Mouse (Mus musculus) frontal cortex, adult 2 months (tissue): ENCODE data around the gene Ankrd55. TPM values are rescaled to one million over a fixed set of nuclear protein-coding genes. Genes with fewer than 3 reads are reported as not detected.

Source experiments
- DNase-seq, 2 experiments: peaks; one replicate each; pipeline ENCODE4 v3.0.0; 2022; ENCODE audit warnings: low spot score in 1 of 2; ENCODE audit errors: extremely low spot score in 1 of 2
- polyA plus RNA-seq: library from polyadenylated mRNA; depleted of rRNA; stranded (reverse); fragments of >200 nt; gene quantifications from 2 replicates; pipeline ENCODE4 v1.2.3, GENCODE M21; 2012; rRNA removed

Gene Ankrd55
- polyA plus RNA-seq, result 3.8 and 4.5 TPM in 2 replicates

DNA sequence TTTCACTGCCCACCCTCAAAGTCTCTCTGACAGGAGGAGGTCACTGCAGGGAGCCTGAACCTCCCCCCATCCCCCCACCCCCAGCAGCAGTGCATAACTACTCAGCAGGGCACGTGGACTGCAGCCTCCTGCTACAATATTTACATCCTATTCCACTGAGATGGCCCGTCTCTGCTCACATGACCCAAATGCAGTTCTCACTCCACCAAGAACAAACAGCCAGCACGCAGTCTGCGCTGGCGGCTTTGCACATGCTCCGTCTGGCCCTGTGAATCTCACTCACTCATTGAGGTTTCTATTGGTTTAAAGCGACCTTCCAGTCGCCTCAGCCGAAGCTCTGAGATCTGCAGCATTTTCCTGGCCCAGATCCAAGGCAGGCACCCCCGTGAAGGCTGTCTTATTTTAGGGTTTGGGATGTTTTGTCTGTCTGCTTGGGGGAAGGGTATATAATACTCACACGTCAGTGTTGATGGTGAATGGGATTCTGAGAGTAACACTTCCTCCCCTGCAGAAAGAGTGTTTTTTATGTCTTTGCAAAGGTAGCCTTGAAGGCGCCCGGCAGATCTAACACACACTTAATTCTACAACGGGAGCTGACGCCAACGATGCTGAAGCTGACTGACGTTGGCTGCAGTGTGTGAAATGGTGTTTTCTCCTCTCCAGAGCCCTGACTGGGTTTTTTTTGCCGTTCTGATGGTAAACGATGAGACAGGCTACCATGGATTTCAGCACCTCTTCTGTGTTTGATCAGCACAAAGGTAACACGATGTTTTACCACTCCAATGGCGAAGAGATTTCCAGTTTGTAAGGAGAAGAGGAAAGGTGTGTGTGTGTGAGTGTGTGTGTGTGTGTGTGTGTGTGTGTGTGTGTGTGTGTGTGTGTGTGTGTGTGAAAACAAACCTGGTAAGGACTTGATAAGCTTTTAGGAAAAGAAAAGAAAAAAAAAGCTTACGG is at the start of gene Ankrd55:
Gene Ankrd55, plus strand, starts transcription at position 227 of the 954 bp plus-strand sequence.
- DNase-seq, result peak; percentile 41 to 59

GRCm38 (mm10) chr13:112239239-112239638 is 49.0 kb upstream of the Ankrd55 start:
- no peak for DNase-seq

GRCm38 (mm10) chr13:112241431-112241830 is 46.8 kb upstream of the Ankrd55 start:
- no peak for DNase-seq

- no peak for DNase-seq
These were observed 43.1 kb upstream of the Ankrd55 start for GRCm38 (mm10) chr13:112245131-112245530.

- DNase-seq, result no peak
These were observed 36.8 kb upstream of the Ankrd55 start for GRCm38 (mm10) chr13:112251433-112251832.

GRCm38 (mm10) chr13:112252012-112252411 is 36.2 kb upstream of the Ankrd55 start:
- DNase-seq, result no peak

- DNase-seq, result no peak
These were observed 35.1 kb upstream of the Ankrd55 start for GRCm38 (mm10) chr13:112252991-112253620.

DNA sequence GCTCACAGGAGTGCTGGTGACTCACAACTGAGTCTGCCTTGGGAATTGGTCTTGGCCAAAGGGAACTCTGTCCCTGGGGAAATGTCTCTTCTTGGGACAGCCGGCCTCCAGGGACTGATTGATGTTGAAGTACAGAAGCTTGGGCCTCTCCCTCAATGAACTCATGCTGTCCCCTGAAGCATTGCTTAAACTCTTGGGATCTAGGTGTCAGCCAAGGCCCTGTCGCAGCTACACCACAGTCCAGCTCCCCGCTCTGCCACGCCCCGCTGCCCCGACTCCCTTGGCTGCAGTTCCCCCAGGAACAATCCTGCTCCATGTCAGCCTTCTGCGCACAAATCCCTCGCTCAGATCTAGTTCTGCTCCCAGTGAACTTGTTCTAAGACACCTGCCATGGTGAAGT is 34.1 kb upstream of the Ankrd55 start:
- no peak for DNase-seq

DNA sequence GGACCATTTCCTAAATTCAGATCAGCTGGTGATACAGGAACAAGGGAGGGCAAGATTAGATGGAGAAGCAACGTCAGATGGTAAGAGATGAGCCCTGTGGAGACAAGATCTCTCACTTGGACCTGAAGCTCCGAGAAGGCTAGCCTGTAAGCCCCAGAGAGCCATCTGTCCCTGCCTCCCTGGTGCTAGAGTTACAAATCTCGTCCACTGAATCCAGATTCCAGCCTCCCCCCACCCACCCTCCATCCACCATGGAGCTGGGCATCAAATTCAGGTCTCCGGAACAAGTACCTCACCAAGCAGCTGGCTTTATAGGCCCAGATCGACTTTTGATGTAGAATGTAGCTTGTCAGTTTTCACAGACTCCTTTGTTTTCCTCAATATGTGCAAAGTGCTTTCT is 32.4 kb upstream of the Ankrd55 start:
- no peak for DNase-seq

DNA sequence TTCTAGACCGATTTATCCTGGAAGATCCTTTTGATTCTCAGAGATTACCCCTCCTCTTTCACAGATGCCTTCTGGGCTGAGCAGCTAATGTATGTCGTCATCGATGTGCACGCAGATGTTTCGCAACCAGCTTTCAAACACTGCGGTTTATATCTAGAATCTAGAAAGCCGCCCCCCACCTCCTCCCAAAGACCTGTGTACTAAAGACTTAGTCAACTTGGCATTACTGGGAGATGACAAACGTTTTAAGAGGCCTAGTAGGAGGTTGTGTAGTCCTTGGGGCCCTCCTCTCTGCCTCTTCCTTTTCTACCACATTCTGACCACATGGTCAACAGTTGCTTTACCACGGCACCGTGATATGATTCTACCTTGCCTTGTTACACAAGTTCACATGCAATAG is 29.8 kb upstream of the Ankrd55 start:
- DNase-seq, result no peak

DNA sequence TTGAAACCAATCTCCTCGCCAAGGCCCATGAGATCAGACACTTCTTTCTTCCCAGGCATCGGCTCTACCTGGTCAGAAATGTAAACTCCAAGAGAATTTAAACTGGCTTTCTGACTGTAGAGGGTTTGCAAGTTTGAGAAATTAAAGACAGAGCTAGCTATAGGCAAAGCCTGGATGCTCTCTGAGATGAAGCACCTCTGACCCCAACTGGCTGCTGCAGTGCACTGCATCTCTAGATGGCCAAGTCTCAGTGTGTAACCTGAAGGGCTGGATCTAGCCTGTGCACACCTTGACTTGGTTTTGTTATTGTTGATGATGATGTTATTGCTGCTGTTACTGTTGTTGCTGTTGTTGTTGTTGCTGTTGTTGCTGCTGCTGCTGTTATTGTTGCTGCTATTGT is 28.9 kb upstream of the Ankrd55 start:
- DNase-seq, result peak; percentile 18 to 76

DNA sequence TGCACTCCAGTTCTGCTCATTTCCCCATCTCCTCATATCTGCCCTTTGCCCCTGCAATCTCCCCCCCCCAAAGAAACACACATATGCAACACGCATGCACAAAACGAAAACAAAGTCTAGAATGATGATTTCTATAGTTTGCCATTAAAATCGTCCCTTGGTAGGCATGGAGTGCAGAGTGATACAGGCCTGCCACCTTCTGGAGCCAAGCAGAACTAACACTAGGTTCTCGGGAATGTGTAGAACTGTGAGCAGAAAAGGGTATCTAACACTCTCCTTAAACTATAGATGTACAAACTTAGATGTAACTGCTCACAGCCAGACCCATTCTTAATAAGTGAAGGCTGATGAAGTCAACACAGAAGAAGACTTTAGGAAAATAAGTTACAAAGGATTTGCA is 23.6 kb upstream of the Ankrd55 start:
- peak in 1 of 2 experiments; percentile 62 for DNase-seq

DNA sequence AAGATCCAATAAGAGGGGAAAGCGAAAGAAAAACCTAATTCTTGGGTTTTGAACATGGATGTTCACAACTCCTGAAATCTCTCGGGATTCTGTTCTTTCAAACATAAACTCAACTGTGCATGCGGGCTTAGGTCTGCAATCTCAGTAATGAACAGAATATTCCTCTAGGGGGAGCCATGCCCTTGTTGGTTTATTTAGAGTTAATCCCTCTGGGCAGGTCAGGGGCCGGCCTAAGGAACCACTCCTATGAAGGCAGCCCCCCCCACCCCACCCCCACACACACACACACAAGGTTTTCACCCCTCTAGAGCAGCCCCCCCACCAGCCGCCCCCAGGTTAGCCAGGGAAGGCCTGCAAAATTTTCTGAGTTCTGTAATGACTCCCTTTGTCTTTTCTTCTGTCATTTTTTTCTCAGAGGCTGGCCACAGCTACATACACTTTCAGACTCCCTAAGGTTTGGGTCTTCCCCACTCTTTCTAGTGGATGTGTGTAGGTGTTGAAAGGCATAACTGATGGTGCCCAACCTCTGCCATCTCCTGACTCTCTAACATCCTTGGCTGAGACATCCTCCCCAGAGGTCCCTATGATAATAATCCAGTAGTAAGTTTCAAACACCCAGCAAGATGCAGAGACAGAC is 16.2 kb upstream of the Ankrd55 start:
- DNase-seq, result peak in 1 of 2 experiments; percentile 66

- DNase-seq, result no peak
These were observed 13.6 kb upstream of the Ankrd55 start for GRCm38 (mm10) chr13:112274636-112275035.

- no peak for DNase-seq
These were observed 12.3 kb upstream of the Ankrd55 start for GRCm38 (mm10) chr13:112275951-112276350.

- no peak for DNase-seq
These were observed 10.7 kb upstream of the Ankrd55 start for GRCm38 (mm10) chr13:112277544-112277943.

DNA sequence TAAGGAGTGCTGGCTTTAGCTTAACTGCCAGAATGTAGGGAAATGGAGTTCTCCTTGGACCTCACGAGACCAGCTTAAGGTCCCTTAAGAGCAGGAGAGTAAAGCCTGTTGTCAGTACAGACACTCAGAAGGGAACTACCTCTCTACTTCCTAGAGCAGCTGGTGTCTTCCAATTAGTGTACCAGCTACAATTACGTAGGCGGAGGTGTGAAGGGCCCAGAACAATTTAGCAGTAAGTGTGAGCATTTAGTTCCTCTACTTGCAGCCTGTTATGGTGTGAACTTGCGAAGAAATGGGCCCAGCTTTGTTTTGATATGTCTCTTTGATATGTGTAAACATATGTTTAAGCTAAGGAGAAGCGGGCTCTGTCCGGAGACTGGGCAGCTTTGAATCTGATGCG is 10.0 kb upstream of the Ankrd55 start:
- peak in 1 of 2 experiments; percentile 26 for DNase-seq

DNA sequence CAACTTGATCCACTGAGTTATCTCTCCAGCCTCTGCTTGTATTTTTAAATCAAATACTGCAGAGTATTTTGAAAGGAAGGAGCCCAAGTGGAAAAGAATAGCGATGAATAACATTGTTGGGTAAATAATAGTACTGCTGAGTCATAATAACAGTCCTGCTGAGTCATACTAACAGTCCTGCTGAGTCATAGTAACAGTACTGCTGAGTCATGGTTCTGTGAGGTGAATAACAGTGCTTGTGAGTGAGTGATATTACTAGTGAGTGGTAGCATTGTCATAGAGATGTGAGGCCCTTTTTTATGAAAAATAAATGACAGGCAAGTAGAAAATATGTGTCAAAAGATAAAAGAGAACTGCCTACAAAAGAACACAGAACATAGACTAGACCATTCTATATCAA is 1.1 kb upstream of the Ankrd55 start:
- DNase-seq, result no peak

DNA sequence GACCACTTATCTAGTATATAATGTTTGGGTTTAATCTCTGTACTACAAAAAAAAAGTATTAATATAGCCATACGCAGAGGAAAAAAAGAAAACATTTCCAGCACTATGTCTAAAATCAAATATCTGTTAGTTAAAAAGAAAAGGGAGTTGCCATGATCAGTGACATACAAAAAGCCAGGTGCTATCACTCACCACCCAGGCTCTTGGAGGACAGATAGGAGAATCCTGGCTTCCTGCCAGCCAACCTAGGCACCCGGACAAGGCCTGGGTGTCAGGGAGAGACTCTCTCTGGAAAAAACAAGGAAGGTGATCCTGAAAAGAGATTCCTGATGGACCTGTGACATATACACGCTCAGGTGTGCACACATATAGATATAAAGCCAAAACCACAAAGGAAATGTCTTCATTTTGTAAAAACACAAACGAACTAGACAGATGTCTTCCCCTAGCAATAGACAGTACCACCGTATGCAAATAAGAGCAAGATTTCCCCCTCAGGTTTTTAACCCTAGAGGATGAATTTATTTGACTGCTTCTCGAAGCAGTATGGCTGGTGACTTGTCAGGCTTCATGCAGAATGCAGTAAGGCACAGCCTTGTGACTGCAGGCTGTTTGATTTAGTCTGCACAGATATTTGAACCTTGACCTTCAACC is 553 bp upstream of the Ankrd55 start:
- no peak for DNase-seq

DNA sequence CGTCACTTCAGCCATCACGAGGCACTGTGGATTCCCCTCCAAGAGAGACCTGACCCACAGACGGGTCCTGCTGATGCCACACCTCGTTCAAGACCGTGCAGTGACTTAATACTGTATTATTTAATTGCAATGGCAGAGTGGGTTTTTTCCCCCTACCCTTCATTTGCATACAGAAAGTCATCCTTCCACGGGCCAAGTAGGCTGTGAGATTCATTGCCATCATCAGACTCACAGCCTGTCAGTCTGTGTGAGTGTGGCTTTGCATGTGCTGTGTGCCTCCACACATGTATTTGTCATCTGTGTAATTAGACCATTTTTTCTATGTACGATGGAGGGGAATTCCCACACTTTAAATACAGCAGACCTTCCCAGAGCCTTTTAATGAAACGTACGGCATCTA is 1.1 kb downstream of the Ankrd55 start:
- no peak for DNase-seq

DNA sequence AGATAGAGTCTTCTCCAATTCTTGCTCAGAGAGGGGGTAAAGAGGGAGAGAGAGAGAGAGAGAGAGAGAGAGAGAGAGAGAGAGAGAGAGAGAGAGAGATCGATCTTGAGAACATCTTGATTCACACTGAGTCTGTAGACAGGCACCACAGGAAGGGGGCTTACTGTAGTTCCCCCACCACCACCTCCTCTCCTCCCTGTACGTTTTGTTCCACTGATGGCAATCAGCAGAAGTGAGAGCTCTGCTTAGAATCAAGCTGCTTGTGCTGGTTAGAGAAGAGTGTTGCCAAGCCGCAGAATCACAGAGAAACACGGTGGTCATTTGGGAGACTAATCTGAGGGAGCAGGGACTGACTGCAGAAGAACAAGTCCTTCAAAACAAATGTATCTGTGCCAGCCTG is 1.7 kb downstream of the Ankrd55 start:
- no peak for DNase-seq
